21 mouse cellular contexts compared by ENCODE assay signal in genomic region chr19:25578358-25578757, GRCm38 (mm10). TPM values are rescaled to one million over a fixed set of nuclear protein-coding genes. Genes with fewer than 3 reads are reported as not detected.
"Had no signal": no experiment of that assay in that cellular context is flagged by ENCODE, and none has a peak within 500 bp of the region (broad histone marks: within the 10 kb centered on the region; RNA-seq: fewer than 3 reads in every experiment).

No protein-coding gene starts in this region.

- H3K4me3 ChIP-seq: midbrain, embryonic 10.5 days; midbrain, embryonic 12.5 days; myocyte; neural tube, embryonic 13.5 days; neural tube, embryonic 15.5 days had no signal

- H3K36me3 ChIP-seq: midbrain, embryonic 10.5 days; midbrain, embryonic 12.5 days; neural tube, embryonic 13.5 days; neural tube, embryonic 15.5 days had no signal

- H3K9me3 ChIP-seq: midbrain, embryonic 10.5 days; midbrain, embryonic 12.5 days; neural tube, embryonic 13.5 days; neural tube, embryonic 15.5 days had no signal

- H3K4me2 ChIP-seq: lung, embryonic 14.5 days; midbrain, embryonic 12.5 days; neural tube, embryonic 13.5 days; neural tube, embryonic 15.5 days had no signal

- H3K27ac ChIP-seq: midbrain, embryonic 10.5 days; midbrain, embryonic 12.5 days; neural tube, embryonic 13.5 days; neural tube, embryonic 15.5 days had no signal

- DNase-seq: lung, adult 18-20 months; lung, embryonic 14.5 days; lung, postnatal 10 days; lung, postnatal 4 days; midbrain, embryonic 14.5 days; retina, postnatal 1 day; right cerebral cortex, adult 18-20 months; right cerebral cortex, postnatal 25 days; right cerebral cortex, postnatal 4 days; spleen, adult 18-20 months; thymus, adult 2 months; thymus, postnatal 25 days; thymus, postnatal 4 days had no signal

- ATAC-seq: midbrain, embryonic 16.5 days had no signal

- H3K9ac ChIP-seq: lung, embryonic 14.5 days; midbrain, embryonic 12.5 days; neural tube, embryonic 13.5 days; neural tube, embryonic 15.5 days had no signal

RNA-seq across cellular contexts. Expression of gene Dmrt3, which starts 31.7 kb away (rescaled TPM):
- total RNA-seq: megakaryocyte, adult 5-6 weeks; megakaryocyte-erythroid progenitor cell, adult 5-6 weeks had no signal
- polyA plus RNA-seq: midbrain, embryonic 14.5 days; midbrain, embryonic 16.5 days had no signal
